Mouse (Mus musculus) kidney, adult 18-20 months (tissue): Measurements from ENCODE around the gene Tll1.
A peak's percentile ranks its signal among the peaks of the same experiment; 100 is the strongest.

Experiments
- DNase-seq: peaks from one replicate; pipeline ENCODE4 v3.0.0; 2021

The Tll1 gene

GRCm38 (mm10) chr8:64206024-64206385 lies at the start of gene Tll1:
Gene Tll1, minus strand, starts transcription at chr8:64206271.
- DNase-seq, result peak; percentile 18

GRCm38 (mm10) chr8:64238645-64239044 lies 32.6 kb upstream of the Tll1 start:
- no peak for DNase-seq

GRCm38 (mm10) chr8:64221600-64221999 lies 15.5 kb upstream of the Tll1 start:
- DNase-seq, result no peak

GRCm38 (mm10) chr8:64217644-64218043 lies 11.6 kb upstream of the Tll1 start:
- no peak for DNase-seq

- DNase-seq, result no peak
Observed at GRCm38 (mm10) chr8:64216252-64216651, 10.2 kb upstream of the Tll1 start.

- DNase-seq, result no peak
Observed at GRCm38 (mm10) chr8:64215374-64215773, 9.3 kb upstream of the Tll1 start.

- no peak for DNase-seq
Observed at GRCm38 (mm10) chr8:64214906-64215305, 8.8 kb upstream of the Tll1 start.

GRCm38 (mm10) chr8:64206411-64206861 lies 365 bp upstream of the Tll1 start:
- peak; percentile 39 for DNase-seq

- DNase-seq, result peak; percentile 43
Observed at GRCm38 (mm10) chr8:64205321-64206023, 599 bp downstream of the Tll1 start.

GRCm38 (mm10) chr8:64204801-64205311 lies 1.2 kb downstream of the Tll1 start:
- DNase-seq, result peak; percentile 20

GRCm38 (mm10) chr8:64204167-64204566 lies 1.9 kb downstream of the Tll1 start:
- DNase-seq, result peak; percentile 58

GRCm38 (mm10) chr8:64198326-64198725 lies 7.7 kb downstream of the Tll1 start:
- DNase-seq, result no peak

- DNase-seq, result no peak
Observed at GRCm38 (mm10) chr8:64193421-64193820, 12.7 kb downstream of the Tll1 start.

- no peak for DNase-seq
Observed at GRCm38 (mm10) chr8:64187881-64188280, 18.2 kb downstream of the Tll1 start.

GRCm38 (mm10) chr8:64176931-64177330 lies 29.1 kb downstream of the Tll1 start:
- no peak for DNase-seq

GRCm38 (mm10) chr8:64174916-64175315 lies 31.2 kb downstream of the Tll1 start:
- no peak for DNase-seq

GRCm38 (mm10) chr8:64173759-64174158 lies 32.3 kb downstream of the Tll1 start:
- no peak for DNase-seq

GRCm38 (mm10) chr8:64152899-64153891 lies 52.9 kb downstream of the Tll1 start:
- no peak for DNase-seq

- DNase-seq, result no peak
Observed at GRCm38 (mm10) chr8:64152216-64152804, 53.8 kb downstream of the Tll1 start.

GRCm38 (mm10) chr8:64136593-64136992 lies 69.5 kb downstream of the Tll1 start:
- no peak for DNase-seq

GRCm38 (mm10) chr8:64107190-64107589 lies 98.9 kb downstream of the Tll1 start:
- no peak for DNase-seq

GRCm38 (mm10) chr8:64073396-64073795 lies 132.7 kb downstream of the Tll1 start:
- no peak for DNase-seq

GRCm38 (mm10) chr8:64059867-64060266 lies 146.2 kb downstream of the Tll1 start:
- DNase-seq, result no peak
